Mouse (Mus musculus) heart, embryonic 16.5 days (tissue): ENCODE measurements around the gene Acat3. TPM values are rescaled to one million over a fixed set of nuclear protein-coding genes. Genes with fewer than 3 reads are reported as not detected.
"Not testable (repeated sequence)": the region's sequence is repeated elsewhere in the genome, so short reads cannot be mapped to it uniquely, and the experiment has no call there.

Experiments used
- ATAC-seq: fragments of 200-750 bp; cut with Nextera tagmentation; replicated peaks from 2 replicates; pipeline ENCODE4 v1.8.0; 2017; ENCODE audit warnings: moderate number of reproducible peaks; ENCODE audit not compliant: insufficient read depth, low FRiP score; ENCODE audit errors: extremely low read depth
- H3K27ac ChIP-seq: fragments of 300-500 bp; sonication (generic); 2 replicates; pipeline ENCODE4 v1.5.1; 2014; ENCODE audit warnings: mild to moderate bottlenecking, low read length, control low read depth, moderate library complexity
- H3K27me3 ChIP-seq: fragments of 300-500 bp; sonication (generic); 2 replicates; pipeline ENCODE4 v1.6.1; 2014; ENCODE audit warnings: low read length, mixed read lengths; ENCODE audit not compliant: control insufficient read depth, insufficient read depth
- H3K36me3 ChIP-seq: fragments of 300-500 bp; sonication (generic); 2 replicates; pipeline ENCODE4 v1.6.1; 2014; ENCODE audit not compliant: control insufficient read depth, insufficient read depth
- H3K4me1 ChIP-seq: fragments of 300-500 bp; sonication (generic); 2 replicates; pipeline ENCODE4 v1.6.1; 2014; ENCODE audit warnings: low read length, mixed read lengths; ENCODE audit not compliant: control insufficient read depth, insufficient read depth
- H3K4me2 ChIP-seq: fragments of 300-500 bp; sonication (generic); 2 replicates; pipeline ENCODE4 v1.6.1; 2014; ENCODE audit warnings: low read depth, mild to moderate bottlenecking, control low read depth, low read length
- H3K4me3 ChIP-seq: fragments of 300-500 bp; sonication (generic); 2 replicates; pipeline ENCODE4 v1.5.1; 2014; ENCODE audit warnings: mild to moderate bottlenecking, control low read depth, low read length
- H3K9ac ChIP-seq: fragments of 300-500 bp; sonication (generic); 2 replicates; pipeline ENCODE4 v1.6.1; 2014; ENCODE audit warnings: low read length, control low read depth
- H3K9me3 ChIP-seq: fragments of 300-500 bp; sonication (generic); replicated peaks from 2 replicates; pipeline ENCODE4 v1.6.1; 2016; ENCODE audit warnings: low read length; ENCODE audit not compliant: control insufficient read depth
- WGBS: fragments of 180-500 bp; shearing (Covaris S2); extraction: QIAGEN DNeasy Blood & Tissue Kit; methylation state at CpG from one replicate; pipeline ENCODE4 v1.1.7; 2014; 5-methylcytosine and 5-hydroxymethylcytosine counted together
- polyA plus RNA-seq: library from polyadenylated mRNA; unstranded; fragments of >200 nt; fragmentation: Nextera tagmentation; extraction: Ambion mirVana; gene quantifications from 2 replicates; pipeline ENCODE4 v1.2.1, GENCODE M21; 2015

Acat3 gene
- polyA plus RNA-seq, 1 experiment from 2014 or later: 0.33 TPM

- WGBS: 85% methylated on average over 8 of the region's 8 CpGs
- Histone ChIP-seq H3K4me2 (no peak overlapping the region), H3K9ac (no peak overlapping the region), H3K27ac (no peak overlapping the region), H3K4me3 (no peak overlapping the region), H3K27me3 (no peaks in the 10 kb centered on the region), H3K36me3 (peaks cover 3% of the 10 kb centered on the region; the same call in 1 of the 2 replicates), H3K9me3 (no peaks in the 10 kb centered on the region), H3K4me1 (peaks cover 6% of the 10 kb centered on the region)
- no peak for ATAC-seq
Measured at GRCm38 (mm10) chr17:12956664-12957063, 16.3 kb upstream of the Acat3 start.

- Histone ChIP-seq H3K9ac (no peak overlapping the region), H3K27me3 (no peaks in the 10 kb centered on the region), H3K4me2 (no peak overlapping the region), H3K36me3 (peaks cover 15% of the 10 kb centered on the region), H3K4me1 (no peaks in the 10 kb centered on the region), H3K4me3 (no peak overlapping the region), H3K9me3 (no peaks in the 10 kb centered on the region), H3K27ac (no peak overlapping the region)
- ATAC-seq: no peak
- 93% methylated on average over 5 of the region's 5 CpGs for whole genome bisulfite sequencing
Measured at GRCm38 (mm10) chr17:12949669-12950068, 9.3 kb upstream of the Acat3 start.

- ATAC-seq: no peak
- Histone ChIP-seq H3K4me3 (no peak overlapping the region), H3K27me3 (no peaks in the 10 kb centered on the region), H3K27ac (no peak overlapping the region), H3K4me1 (no peaks in the 10 kb centered on the region), H3K36me3 (peaks cover 13% of the 10 kb centered on the region; the same call in 1 of the 2 replicates), H3K9ac (no peak overlapping the region), H3K9me3 (no peaks in the 10 kb centered on the region), H3K4me2 (no peak overlapping the region)
- WGBS: 90% methylated on average over 6 of the region's 6 CpGs
Measured at GRCm38 (mm10) chr17:12942459-12943162, 2.2 kb upstream of the Acat3 start.

GRCm38 (mm10) chr17:12941543-12942260, 1.3 kb upstream of the Acat3 start:
- no peaks in the 10 kb centered on the region for H3K4me1 ChIP-seq
- H3K27ac ChIP-seq: no peak overlapping the region
- no peaks in the 10 kb centered on the region for H3K9me3 ChIP-seq
- no peaks in the 10 kb centered on the region for H3K27me3 ChIP-seq
- no peak for ATAC-seq
- H3K9ac ChIP-seq: no peak overlapping the region
- H3K36me3 ChIP-seq: peaks cover 12% of the 10 kb centered on the region; the same call in 1 of the 2 replicates
- 72% methylated on average over 8 of the region's 8 CpGs for WGBS
- H3K4me3 ChIP-seq: no peak overlapping the region
- H3K4me2 ChIP-seq: no peak overlapping the region

GRCm38 (mm10) chr17:12939377-12940148, 837 bp downstream of the Acat3 start:
- not testable (repeated sequence) for H3K27me3 ChIP-seq, H3K27ac ChIP-seq, H3K36me3 ChIP-seq, H3K4me1 ChIP-seq, H3K9ac ChIP-seq, H3K9me3 ChIP-seq, ATAC-seq
- Histone ChIP-seq H3K4me2 (peak overlapping the region; percentile 73), H3K4me3 (peak overlapping the region; percentile 34)
- WGBS: 19% methylated on average over 2 of the region's 12 CpGs

GRCm38 (mm10) chr17:12938077-12938476, 2.3 kb downstream of the Acat3 start:
- 51% methylated on average over 2 of the region's 2 CpGs for WGBS
- no peak for ATAC-seq
- Histone ChIP-seq H3K36me3 (peaks cover 7% of the 10 kb centered on the region; the same call in 1 of the 2 replicates), H3K27me3 (no peaks in the 10 kb centered on the region), H3K4me3 (no peak overlapping the region), H3K4me2 (no peak overlapping the region), H3K27ac (no peak overlapping the region), H3K9ac (no peak overlapping the region), H3K4me1 (no peaks in the 10 kb centered on the region), H3K9me3 (no peaks in the 10 kb centered on the region)

GRCm38 (mm10) chr17:12937412-12937970, 2.9 kb downstream of the Acat3 start:
- Histone ChIP-seq H3K27ac (no peak overlapping the region), H3K9ac (no peak overlapping the region), H3K4me3 (no peak overlapping the region), H3K27me3 (no peaks in the 10 kb centered on the region), H3K4me2 (no peak overlapping the region), H3K36me3 (peaks cover 1% of the 10 kb centered on the region; the same call in 1 of the 2 replicates), H3K9me3 (no peaks in the 10 kb centered on the region), H3K4me1 (no peaks in the 10 kb centered on the region)
- 75% methylated on average over 2 of the region's 2 CpGs for WGBS
- ATAC-seq: no peak

- H3K27me3 ChIP-seq: no peaks in the 10 kb centered on the region
- H3K9ac ChIP-seq: no peak overlapping the region
- 66% methylated on average over 4 of the region's 4 CpGs for WGBS
- ATAC-seq: no peak
- no peak overlapping the region for H3K4me3 ChIP-seq
- no peak overlapping the region for H3K27ac ChIP-seq
- no peaks in the 10 kb centered on the region for H3K9me3 ChIP-seq
- no peaks in the 10 kb centered on the region for H3K4me1 ChIP-seq
- H3K4me2 ChIP-seq: no peak overlapping the region
- H3K36me3 ChIP-seq: no peaks in the 10 kb centered on the region
Measured at GRCm38 (mm10) chr17:12935719-12936118, 4.7 kb downstream of the Acat3 start.
